Mouse (Mus musculus) bone marrow macrophage, adult 2 months (primary cell): Measurements from ENCODE around the gene Mafg.

Source experiments
- CTCF ChIP-seq: IDR thresholded peaks from 2 replicates; pipeline ENCODE4 v1.5.1; 2012; ENCODE audit warnings: low read depth, mild to moderate bottlenecking, low read length, moderate library complexity
- POLR2A ChIP-seq: IDR thresholded peaks from 2 replicates; pipeline ENCODE4 v1.6.1; 2012; ENCODE audit warnings: mild to moderate bottlenecking, low read depth, low read length, borderline replicate concordance

GRCm38 (mm10) chr11:120577211-120578023, 56.0 kb downstream of the Mafg start:
- TF ChIP-seq POLR2A = no peak
- TF ChIP-seq CTCF = no peak
